Mouse (Mus musculus): Measurements from ENCODE around the gene S100a1.

- TF ChIP-seq CTCF (IDR thresholded peaks at IDR 0.05; ENCODE audit: extremely low read depth, insufficient read depth, low read length) (no peak), POLR2A (IDR thresholded peaks at IDR 0.05; ENCODE audit: extremely low read depth, insufficient read depth, low read length) (no peak)
Measured at GRCm38 (mm10) chr3:90465081-90465685, 49.0 kb downstream of the S100a1 start.

Measured in cortical plate, adult 2 months (tissue).